Mouse (Mus musculus) midbrain, embryonic 14.5 days (tissue): ENCODE measurements at regions not wholly inside any gene's neighbourhood (a gene's known extent, or its start where the extent isn't known, plus 50 kb on each side); places are given as distances from the start of the nearest gene placed in this dataset.
"Not testable (repeated sequence)": the region's sequence is repeated elsewhere in the genome, so short reads cannot be mapped to it uniquely, and the experiment has no call there.

Experiments
- ATAC-seq: fragments of 200-750 bp; cut with Nextera tagmentation; 2 replicates; pipeline ENCODE4 v1.8.0; 2017; ENCODE audit warnings: moderate number of reproducible peaks, moderate library complexity; ENCODE audit not compliant: low FRiP score, low TSS enrichment
- DNase-seq: peaks from one replicate; pipeline ENCODE4 v3.0.0-alpha.2; 2015
- H3K27ac ChIP-seq: fragments of 300-500 bp; sonication (generic); replicated peaks from 2 replicates; pipeline ENCODE4 v1.5.1; 2014; ENCODE audit warnings: mild to moderate bottlenecking, low read depth, low read length, moderate library complexity
- H3K27me3 ChIP-seq: fragments of 300-500 bp; sonication (generic); 2 replicates; pipeline ENCODE4 v1.6.1; 2014; ENCODE audit warnings: low read length, control low read depth, mixed read lengths; ENCODE audit not compliant: control insufficient read depth, insufficient read depth
- H3K36me3 ChIP-seq: fragments of 300-500 bp; sonication (generic); 2 replicates; pipeline ENCODE4 v1.6.1; 2014; ENCODE audit warnings: low read length, control low read depth; ENCODE audit not compliant: control insufficient read depth, insufficient read depth
- H3K4me1 ChIP-seq: fragments of 300-500 bp; sonication (generic); 2 replicates; pipeline ENCODE4 v1.6.1; 2014; ENCODE audit warnings: mild to moderate bottlenecking, antibody characterized with exemption, low read length, control low read depth; ENCODE audit not compliant: control insufficient read depth, insufficient read depth
- H3K4me2 ChIP-seq: fragments of 300-500 bp; sonication (generic); 2 replicates; pipeline ENCODE4 v1.6.1; 2014; ENCODE audit warnings: mild to moderate bottlenecking, low read length, moderate library complexity
- H3K4me3 ChIP-seq: fragments of 300-500 bp; sonication (generic); replicated peaks from 2 replicates; pipeline ENCODE4 v1.5.1; 2014; ENCODE audit warnings: low read depth, low read length
- H3K9ac ChIP-seq: fragments of 300-500 bp; sonication (generic); replicated peaks from 2 replicates; pipeline ENCODE4 v1.6.1; 2014; ENCODE audit warnings: mild to moderate bottlenecking, low read length, moderate library complexity
- H3K9me3 ChIP-seq: fragments of 300-500 bp; sonication (generic); 2 replicates; pipeline ENCODE4 v1.6.1; 2016; ENCODE audit warnings: low read length, control low read depth, mixed read lengths; ENCODE audit not compliant: control insufficient read depth
- WGBS: fragments of 180-500 bp; shearing (Covaris S2); extraction: QIAGEN DNeasy Blood & Tissue Kit; methylation state at CpG from one replicate; pipeline ENCODE4 v1.1.7; 2014; 5-methylcytosine and 5-hydroxymethylcytosine counted together

- WGBS, result 91% methylated on average over 8 of the region's 8 CpGs
- not testable (repeated sequence) for H3K27ac ChIP-seq, ATAC-seq, H3K4me1 ChIP-seq, H3K4me2 ChIP-seq, H3K9me3 ChIP-seq, H3K9ac ChIP-seq, H3K27me3 ChIP-seq, H3K4me3 ChIP-seq, H3K36me3 ChIP-seq
- peak; percentile 69 for DNase-seq
These were observed 103.1 kb downstream of the Btbd35f12 start for GRCm38 (mm10) chrX:33416321-33416720.
